Mouse (Mus musculus) heart, postnatal 0 days (tissue): Measurements from ENCODE around the gene Rbm20. TPM values are rescaled to one million over a fixed set of nuclear protein-coding genes. Genes with fewer than 3 reads are reported as not detected.

Experiments used
- ATAC-seq: fragments of 200-750 bp; cut with Nextera tagmentation; 2 replicates; pipeline ENCODE4 v1.8.0; 2017; ENCODE audit warnings: low read depth, moderate number of reproducible peaks, moderate library complexity; ENCODE audit not compliant: insufficient read depth
- DNase-seq: peaks from one replicate; pipeline ENCODE4 v3.0.0-alpha.2; 2016; ENCODE audit warnings: low spot score
- H3K27ac ChIP-seq: fragments of 300-500 bp; sonication (generic); 2 replicates; pipeline ENCODE4 v1.5.1; 2014; ENCODE audit warnings: low read depth, mild to moderate bottlenecking
- H3K27me3 ChIP-seq: fragments of 300-500 bp; sonication (generic); 2 replicates; pipeline ENCODE4 v1.6.1; 2014; ENCODE audit warnings: low read length, mixed read lengths; ENCODE audit not compliant: control insufficient read depth, insufficient read depth
- H3K36me3 ChIP-seq: fragments of 300-500 bp; sonication (generic); replicated peaks from 2 replicates; pipeline ENCODE4 v1.6.1; 2014; ENCODE audit warnings: low read length, mixed read lengths; ENCODE audit not compliant: control insufficient read depth, insufficient read depth
- H3K4me1 ChIP-seq: fragments of 300-500 bp; sonication (generic); 2 replicates; pipeline ENCODE4 v1.6.1; 2014; ENCODE audit warnings: antibody characterized with exemption; ENCODE audit not compliant: control insufficient read depth, insufficient read depth
- H3K4me2 ChIP-seq: fragments of 300-500 bp; sonication (generic); 2 replicates; pipeline ENCODE4 v1.6.1; 2014; ENCODE audit warnings: low read depth, mild to moderate bottlenecking, low read length, moderate library complexity
- H3K4me3 ChIP-seq: fragments of 300-500 bp; sonication (generic); 2 replicates; pipeline ENCODE4 v1.5.1; 2014; ENCODE audit warnings: low read depth, low read length
- H3K9ac ChIP-seq: fragments of 300-500 bp; sonication (generic); replicated peaks from 2 replicates; pipeline ENCODE4 v1.6.1; 2014; ENCODE audit warnings: low read depth, low read length, mixed read lengths
- H3K9me3 ChIP-seq: fragments of 300-500 bp; sonication (generic); replicated peaks from 2 replicates; pipeline ENCODE4 v1.6.1; 2016; ENCODE audit warnings: low read length; ENCODE audit not compliant: control insufficient read depth
- CTCF ChIP-seq: IDR thresholded peaks from 2 replicates; pipeline ENCODE4 v1.5.1; 2016; ENCODE audit warnings: antibody characterized with exemption, control low read depth, low read depth
- EP300 ChIP-seq: IDR thresholded peaks from 2 replicates; pipeline ENCODE4 v1.6.1; 2016; ENCODE audit warnings: antibody characterized with exemption, low read depth
- WGBS: fragments of 180-500 bp; shearing (Covaris S2); extraction: QIAGEN DNeasy Blood & Tissue Kit; methylation state at CpG from one replicate; pipeline ENCODE4 v1.1.7; 2014; 5-methylcytosine and 5-hydroxymethylcytosine counted together
- polyA plus RNA-seq: library from polyadenylated mRNA; unstranded; fragments of >200 nt; fragmentation: Nextera tagmentation; extraction: Ambion mirVana; gene quantifications from 2 replicates; pipeline ENCODE4 v1.2.1, GENCODE M21; 2015
- total RNA-seq: library from RNA; depleted of rRNA; stranded (reverse); fragments of >200 nt; gene quantifications from 2 replicates; pipeline ENCODE4 v1.2.3, GENCODE M21; 2014; ENCODE audit warnings: low replicate concordance

Rbm20 gene
- total and polyA plus RNA-seq, 2 experiments from 2014 or later = 65.2 to 340 TPM

DNA sequence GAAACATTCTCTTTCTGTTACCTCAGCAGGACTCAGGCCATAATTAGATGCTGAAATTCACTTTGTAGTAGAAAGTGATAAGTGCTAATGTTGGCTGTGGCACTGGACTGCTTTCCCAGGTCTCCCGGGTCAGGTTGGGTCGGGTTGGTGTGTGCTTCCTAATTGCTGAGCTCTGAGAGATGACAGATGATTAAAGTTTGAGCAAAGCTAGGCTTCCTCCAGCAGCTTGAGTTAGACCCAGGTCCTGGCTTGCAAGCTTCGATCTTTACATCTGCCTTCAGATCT, 154.0 kb downstream of the Rbm20 start:
- Histone ChIP-seq H3K27me3 (no peaks in the 10 kb centered on the region), H3K9ac (no peak overlapping the region), H3K27ac (peak overlapping the region; percentile 84), H3K9me3 (no peaks in the 10 kb centered on the region), H3K4me3 (no peak overlapping the region), H3K36me3 (peaks cover 24% of the 10 kb centered on the region), H3K4me2 (no peak overlapping the region), H3K4me1 (peaks cover 12% of the 10 kb centered on the region; the same call in 1 of the 2 replicates)
- TF ChIP-seq EP300 (no peak), CTCF (no peak)
- WGBS = 30% methylated on average over 3 of the region's 3 CpGs
- ATAC-seq (0 out of 2 replicates have a peak, but pooled peaks have one; percentile 3), DNase-seq (no peak)

DNA sequence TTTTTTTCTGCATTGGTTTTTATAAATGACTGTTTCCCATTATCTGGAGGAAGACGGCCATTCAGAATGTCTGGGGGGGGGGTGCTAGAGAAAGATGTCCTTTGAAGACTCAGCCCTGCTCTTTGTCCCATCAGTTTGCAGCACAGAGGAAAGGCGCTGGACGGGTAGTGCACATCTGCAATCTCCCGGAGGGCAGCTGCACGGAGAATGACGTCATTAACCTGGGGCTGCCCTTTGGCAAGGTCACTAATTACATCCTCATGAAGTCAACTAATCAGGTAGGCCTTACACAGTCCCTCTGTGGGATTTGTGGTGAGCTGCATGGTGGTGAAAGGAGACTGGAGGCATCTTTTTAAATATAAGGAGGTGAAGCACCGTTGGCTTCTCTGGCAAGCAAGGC, 155.4 kb downstream of the Rbm20 start:
- no peak overlapping the region for H3K4me2 ChIP-seq
- no peak for ATAC-seq
- H3K9me3 ChIP-seq = no peaks in the 10 kb centered on the region
- peaks cover 12% of the 10 kb centered on the region; the same call in 1 of the 2 replicates for H3K4me1 ChIP-seq
- H3K27me3 ChIP-seq = no peaks in the 10 kb centered on the region
- WGBS = 32% methylated on average over 7 of the region's 7 CpGs
- H3K27ac ChIP-seq = no peak overlapping the region
- peaks cover 37% of the 10 kb centered on the region for H3K36me3 ChIP-seq
- no peak for DNase-seq
- H3K4me3 ChIP-seq = no peak overlapping the region
- TF ChIP-seq EP300 (no peak), CTCF (no peak)
- no peak overlapping the region for H3K9ac ChIP-seq

DNA sequence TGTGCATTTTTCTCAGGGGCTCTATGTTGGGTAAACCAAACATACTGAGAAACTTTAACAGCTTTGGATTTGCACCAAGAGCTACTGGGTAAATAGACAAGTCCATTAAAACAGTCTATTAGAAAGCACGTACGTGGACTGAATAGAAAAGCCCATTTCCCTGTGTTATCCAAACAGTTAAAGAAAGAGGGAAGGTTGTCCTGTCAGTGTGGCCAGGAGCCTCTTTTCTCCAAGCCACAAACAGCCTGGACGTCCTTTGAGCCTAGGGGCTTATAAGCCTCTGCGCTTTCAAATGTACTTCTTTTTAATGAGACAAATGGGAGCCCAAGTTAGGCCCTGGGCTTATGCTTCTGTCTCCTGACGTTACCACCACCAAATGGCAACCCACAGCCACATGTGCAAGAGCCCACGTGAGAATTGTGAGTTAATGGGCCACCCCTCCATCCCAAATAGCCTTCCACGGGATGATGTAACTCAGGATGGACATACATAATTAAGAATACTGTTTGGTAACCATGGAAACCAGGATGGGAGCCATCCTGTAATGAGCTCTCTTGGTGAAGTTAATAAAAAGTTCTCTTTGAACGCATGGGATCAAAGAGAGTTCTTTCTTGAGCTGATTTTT, 156.8 kb downstream of the Rbm20 start:
- H3K4me1 ChIP-seq = peaks cover 12% of the 10 kb centered on the region; the same call in 1 of the 2 replicates
- TF ChIP-seq EP300 (no peak), CTCF (no peak)
- peaks cover 49% of the 10 kb centered on the region for H3K36me3 ChIP-seq
- H3K9ac ChIP-seq = no peak overlapping the region
- no peak for DNase-seq
- WGBS = 81% methylated on average over 8 of the region's 8 CpGs
- no peak overlapping the region for H3K4me2 ChIP-seq
- H3K4me3 ChIP-seq = no peak overlapping the region
- ATAC-seq = no peak
- no peaks in the 10 kb centered on the region for H3K27me3 ChIP-seq
- H3K9me3 ChIP-seq = no peaks in the 10 kb centered on the region
- no peak overlapping the region for H3K27ac ChIP-seq

DNA sequence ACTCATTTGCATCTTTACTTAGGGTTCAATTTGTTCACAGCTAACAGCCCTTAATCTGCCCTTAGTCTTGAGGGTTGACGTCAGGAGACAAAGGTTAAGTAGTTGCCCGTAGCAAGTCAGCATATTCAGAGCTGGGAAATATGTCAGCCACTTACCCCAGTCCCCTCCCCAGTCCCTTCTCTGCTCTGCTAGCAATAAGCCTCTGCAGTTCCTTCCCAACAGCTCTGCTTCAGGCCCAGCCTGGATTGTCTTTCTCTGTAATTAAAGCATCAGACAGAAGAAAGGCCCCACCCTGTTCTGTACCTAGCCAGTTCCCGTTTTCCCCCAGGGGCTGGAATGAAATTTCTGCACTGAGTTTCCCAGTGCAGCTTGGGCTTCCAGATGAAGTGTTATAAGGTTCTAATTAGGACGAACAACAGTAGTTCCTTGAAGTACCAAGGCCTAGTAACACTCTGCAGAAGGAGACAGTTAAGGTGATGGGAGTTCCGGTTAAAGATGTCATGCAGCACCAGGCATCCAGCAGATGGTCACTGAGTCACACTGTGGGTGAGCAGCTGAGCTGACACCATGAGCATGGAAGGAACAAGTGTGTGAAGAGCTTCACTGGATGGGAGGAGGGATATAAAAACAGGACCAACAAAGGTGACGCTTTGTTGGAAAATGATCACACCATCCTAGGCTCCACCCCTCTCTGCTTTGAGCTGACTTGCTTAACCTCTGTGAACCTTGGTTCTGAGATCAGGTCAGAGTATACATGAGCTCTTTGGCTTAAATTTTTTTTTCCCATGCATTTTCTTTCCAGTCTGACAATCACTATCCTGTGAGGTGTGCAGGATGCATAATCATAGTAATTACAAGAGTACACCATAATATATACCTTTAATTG, 159.7 kb downstream of the Rbm20 start:
- H3K9me3 ChIP-seq = no peaks in the 10 kb centered on the region
- no peak overlapping the region for H3K4me3 ChIP-seq
- DNase-seq = no peak
- no peak for ATAC-seq
- no peak overlapping the region for H3K9ac ChIP-seq
- TF ChIP-seq EP300 (no peak), CTCF (no peak)
- no peak overlapping the region for H3K4me2 ChIP-seq
- H3K27me3 ChIP-seq = no peaks in the 10 kb centered on the region
- WGBS = 61% methylated on average over 6 of the region's 6 CpGs
- H3K27ac ChIP-seq = no peak overlapping the region
- no peaks in the 10 kb centered on the region for H3K4me1 ChIP-seq
- peaks cover 74% of the 10 kb centered on the region for H3K36me3 ChIP-seq

DNA sequence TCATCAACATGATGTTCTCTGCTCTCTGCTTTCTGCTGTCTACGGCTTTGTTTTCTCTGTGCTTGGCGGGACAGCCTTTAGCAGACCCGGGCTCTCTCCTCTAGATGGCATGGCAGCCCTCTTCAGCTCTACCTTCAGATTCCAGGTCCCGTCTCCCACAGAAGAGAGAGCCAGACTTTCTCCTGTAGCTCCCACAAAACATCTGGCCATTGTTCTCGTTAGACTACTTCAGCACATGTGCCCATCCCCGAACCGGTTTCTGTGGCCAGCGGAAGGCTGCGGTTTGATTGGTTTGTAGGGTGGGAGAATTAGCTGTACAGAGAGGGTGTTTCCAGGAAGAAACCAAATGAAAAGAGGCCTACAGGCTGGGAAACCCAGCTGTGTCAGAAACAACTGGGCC, 161.7 kb downstream of the Rbm20 start:
- Histone ChIP-seq H3K9me3 (no peaks in the 10 kb centered on the region), H3K4me2 (no peak overlapping the region), H3K36me3 (peaks cover 83% of the 10 kb centered on the region), H3K27ac (peak overlapping the region; percentile 1; the same call in 1 of the 2 replicates), H3K9ac (no peak overlapping the region), H3K4me3 (no peak overlapping the region), H3K27me3 (no peaks in the 10 kb centered on the region), H3K4me1 (no peaks in the 10 kb centered on the region)
- ATAC-seq (peak; percentile 15; the same call in 1 of the 2 replicates), DNase-seq (no peak)
- TF ChIP-seq EP300 (no peak), CTCF (peak; percentile 11; the same call in 1 of the 2 replicates)
- WGBS = 60% methylated on average over 9 of the region's 9 CpGs

DNA sequence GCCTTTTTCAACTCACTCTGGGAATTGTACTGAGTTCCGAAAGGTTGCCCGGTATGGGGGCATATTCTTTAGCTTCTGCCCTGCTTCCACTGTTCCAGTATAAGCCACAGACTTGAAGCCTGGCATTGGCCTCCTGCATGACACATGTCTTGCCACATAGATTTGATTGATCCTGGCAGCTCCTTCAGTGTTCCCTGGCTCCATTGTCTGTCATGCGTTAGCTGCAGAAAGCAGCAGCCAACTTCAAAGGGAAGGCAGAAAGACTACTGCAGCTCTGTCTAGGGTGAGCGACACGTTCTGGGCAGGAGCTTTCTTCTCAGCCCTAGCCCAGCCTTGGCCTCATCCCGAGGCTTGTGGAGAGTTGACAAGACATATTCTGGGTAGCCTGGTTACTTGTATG, 162.7 kb downstream of the Rbm20 start:
- Histone ChIP-seq H3K9ac (no peak overlapping the region), H3K4me3 (no peak overlapping the region), H3K27ac (no peak overlapping the region), H3K9me3 (no peaks in the 10 kb centered on the region), H3K27me3 (no peaks in the 10 kb centered on the region), H3K4me2 (no peak overlapping the region), H3K4me1 (no peaks in the 10 kb centered on the region), H3K36me3 (peaks cover 86% of the 10 kb centered on the region)
- DNase-seq = no peak
- TF ChIP-seq CTCF = no peak
- no peak for TF ChIP-seq EP300
- WGBS = 63% methylated on average over 6 of the region's 6 CpGs
- no peak for ATAC-seq
